Mouse (Mus musculus): ENCODE data around the gene Plek.

- TF ChIP-seq JUND (conservative IDR thresholded peaks at IDR 0.05; ENCODE audit: low read depth, low read length): no peak
- no peak for TF ChIP-seq CTCF (conservative IDR thresholded peaks at IDR 0.05 in 1 of 2, IDR thresholded peaks at IDR 0.05 in 1 of 2; ENCODE audit: low read depth in 2 of 2, low read length in 2 of 2)
- TF ChIP-seq EP300 (IDR thresholded peaks at IDR 0.05; ENCODE audit: low read length): no peak
- no peak for TF ChIP-seq TCF12 (IDR thresholded peaks at IDR 0.05; ENCODE audit: low read depth, low read length)
- no peak for TF ChIP-seq CHD1 (IDR thresholded peaks at IDR 0.05; ENCODE audit: low read depth, low read length)
- no peak for TF ChIP-seq POLR2A (IDR thresholded peaks at IDR 0.05; ENCODE audit: low read depth, low read length)
- TF ChIP-seq SIN3A (IDR thresholded peaks at IDR 0.05; ENCODE audit: low read length): no peak
- TF ChIP-seq MYC (IDR thresholded peaks at IDR 0.05; ENCODE audit: low read depth, low read length): no peak
- TF ChIP-seq HCFC1 (IDR thresholded peaks at IDR 0.05; ENCODE audit: low read depth, low read length): no peak
- no peak for TF ChIP-seq BHLHE40 (IDR thresholded peaks at IDR 0.05; ENCODE audit: low read depth, low read length)
Measured at GRCm38 (mm10) chr11:16997465-16997864, 54.7 kb downstream of the Plek start.

Data from CH12.LX (cell line).